Mouse (Mus musculus) right cerebral cortex, adult 18-20 months (tissue): ENCODE results near the gene Sgsm3.

ENCODE experiments used
- DNase-seq: peaks from one replicate; pipeline ENCODE4 v3.0.0; 2022; ENCODE audit warnings: mixed read lengths

The Sgsm3 gene

GRCm38 (mm10) chr15:81027378-81028173, 50.0 kb downstream of the Sgsm3 start:
- peak; percentile 80 for DNase-seq

GRCm38 (mm10) chr15:81030891-81031425, 53.4 kb downstream of the Sgsm3 start:
- no peak for DNase-seq

- DNase-seq = no peak
Measured at GRCm38 (mm10) chr15:81031611-81032010, 54.0 kb downstream of the Sgsm3 start.

GRCm38 (mm10) chr15:81032941-81033629, 55.5 kb downstream of the Sgsm3 start:
- no peak for DNase-seq

- DNase-seq = no peak
Measured at GRCm38 (mm10) chr15:81034119-81034518, 56.6 kb downstream of the Sgsm3 start.

GRCm38 (mm10) chr15:81035417-81036162, 58.0 kb downstream of the Sgsm3 start:
- no peak for DNase-seq

GRCm38 (mm10) chr15:81038419-81038818, 60.9 kb downstream of the Sgsm3 start:
- DNase-seq = no peak

- no peak for DNase-seq
Measured at GRCm38 (mm10) chr15:81041767-81042166, 64.2 kb downstream of the Sgsm3 start.

GRCm38 (mm10) chr15:81042276-81042931, 64.8 kb downstream of the Sgsm3 start:
- no peak for DNase-seq

- DNase-seq = no peak
Measured at GRCm38 (mm10) chr15:81044446-81044845, 66.9 kb downstream of the Sgsm3 start.

GRCm38 (mm10) chr15:81045336-81045735, 67.8 kb downstream of the Sgsm3 start:
- no peak for DNase-seq

- no peak for DNase-seq
Measured at GRCm38 (mm10) chr15:81046061-81046460, 68.5 kb downstream of the Sgsm3 start.

- no peak for DNase-seq
Measured at GRCm38 (mm10) chr15:81047497-81047896, 69.9 kb downstream of the Sgsm3 start.

GRCm38 (mm10) chr15:81049401-81050053, 72.0 kb downstream of the Sgsm3 start:
- DNase-seq = no peak

- no peak for DNase-seq
Measured at GRCm38 (mm10) chr15:81050488-81050887, 72.9 kb downstream of the Sgsm3 start.

GRCm38 (mm10) chr15:81052491-81052890, 74.9 kb downstream of the Sgsm3 start:
- no peak for DNase-seq

GRCm38 (mm10) chr15:81055488-81055887, 77.9 kb downstream of the Sgsm3 start:
- no peak for DNase-seq

GRCm38 (mm10) chr15:81057736-81058135, 80.2 kb downstream of the Sgsm3 start:
- no peak for DNase-seq

- DNase-seq = no peak
Measured at GRCm38 (mm10) chr15:81060975-81061374, 83.4 kb downstream of the Sgsm3 start.
